Mouse (Mus musculus) G1E (cell line): ENCODE results near the gene Rhox7a.
A peak's percentile ranks its signal among the peaks of the same experiment; 100 is the strongest.

ENCODE experiments used
- CTCF ChIP-seq: IDR thresholded peaks from 2 replicates; pipeline ENCODE4 v1.5.1; 2012; ENCODE audit warnings: low read depth, low read length, inconsistent platforms, mixed read lengths
- GATA1 ChIP-seq: IDR thresholded peaks from 2 replicates; pipeline ENCODE4 v1.6.1; 2012; ENCODE audit warnings: borderline replicate concordance, low read length, inconsistent platforms, mixed read lengths
- GATA2 ChIP-seq: IDR thresholded peaks from 2 replicates; pipeline ENCODE4 v1.6.1; 2012; ENCODE audit warnings: low read depth, low read length, inconsistent platforms, borderline replicate concordance
- POLR2AphosphoS5 ChIP-seq: IDR thresholded peaks from 2 replicates; pipeline ENCODE4 v1.6.1; 2012; ENCODE audit warnings: low read depth, low read length, inconsistent platforms; ENCODE audit not compliant: insufficient replicate concordance
- TAL1 ChIP-seq: conservative IDR thresholded peaks from 2 replicates; pipeline ENCODE4 v1.6.1; 2012; ENCODE audit warnings: low read depth, low read length, inconsistent platforms, mixed read lengths

- peak; percentile 35; the same call in 1 of the 2 replicates for TF ChIP-seq CTCF
- TF ChIP-seq TAL1 = no peak
- no peak for TF ChIP-seq GATA1
- no peak for TF ChIP-seq POLR2AphosphoS5
- TF ChIP-seq GATA2 = no peak
Observed at GRCm38 (mm10) chrX:37811179-37811578, 20.3 kb upstream of the Rhox7a start.
